Mouse (Mus musculus) erythroid progenitor cell, adult 5-6 weeks (primary cell): Measurements from ENCODE around the gene Dpf2. TPM values are rescaled to one million over a fixed set of nuclear protein-coding genes. Genes with fewer than 3 reads are reported as not detected.

ENCODE experiments used
- total RNA-seq, 2 experiments: library from RNA; stranded (forward) in 1 of 2; stranded (reverse) in 1 of 2; fragments of 150-400 nt in 1 of 2; fragments of 186-747, 209-891 nt in 1 of 2; gene quantifications; 2 replicates each; pipeline versions ENCODE4 v1.2.3 to v1.2.4; 2015 to 2017; ENCODE audit warnings: low replicate concordance in 2 of 2

The Dpf2 gene
- total RNA-seq, 2 experiments from 2014 or later, result 71.7 to 168 TPM

Other genes starting within 250 kb of the Dpf2 start
Only the 30 nearest of the 31 such genes appear.
- 12.2 and 13.7 TPM in 2 replicates for gene Map3k11, start 224.3 kb downstream of the Dpf2 start, total RNA-seq (2015; ENCODE audit: low replicate concordance)
- 9.4 and 14.1 TPM in 2 replicates for gene Map3k11, start 224.3 kb downstream of the Dpf2 start, total RNA-seq (2017; ENCODE audit: low replicate concordance)
- gene Pcnx3, start 224.1 kb downstream of the Dpf2 start, total RNA-seq (2015; ENCODE audit: low replicate concordance), result 31.4 and 61.3 TPM in 2 replicates
- 44.7 and 54.5 TPM in 2 replicates for gene Pcnx3, start 224.1 kb downstream of the Dpf2 start, total RNA-seq (2017; ENCODE audit: low replicate concordance)
- gene Kcnk7, start 208.6 kb downstream of the Dpf2 start, total RNA-seq (2015; ENCODE audit: low replicate concordance), result not detected in 2 replicates
- gene Kcnk7, start 208.6 kb downstream of the Dpf2 start, total RNA-seq (2017; ENCODE audit: low replicate concordance), result not detected in 2 replicates
- 176 and 250 TPM in 2 replicates for gene Ehbp1l1, start 186.7 kb downstream of the Dpf2 start, total RNA-seq (2015; ENCODE audit: low replicate concordance)
- 668 and 983 TPM in 2 replicates for gene Ehbp1l1, start 186.7 kb downstream of the Dpf2 start, total RNA-seq (2017; ENCODE audit: low replicate concordance)
- 67.9 and 77.8 TPM in 2 replicates for gene Fam89b, start 183.4 kb downstream of the Dpf2 start, total RNA-seq (2015; ENCODE audit: low replicate concordance)
- 18.7 and 41.5 TPM in 2 replicates for gene Fam89b, start 183.4 kb downstream of the Dpf2 start, total RNA-seq (2017; ENCODE audit: low replicate concordance)
- gene Ltbp3, start 172.1 kb downstream of the Dpf2 start, total RNA-seq (2015; ENCODE audit: low replicate concordance), result 2.5 and 10.1 TPM in 2 replicates
- gene Ltbp3, start 172.1 kb downstream of the Dpf2 start, total RNA-seq (2017; ENCODE audit: low replicate concordance), result 1.6 TPM in 1 of 2 replicates, not detected in the other
- gene Scyl1, start 141.6 kb downstream of the Dpf2 start, total RNA-seq (2015; ENCODE audit: low replicate concordance), result 18.4 and 24.1 TPM in 2 replicates
- 17.2 and 17.3 TPM in 2 replicates for gene Scyl1, start 141.6 kb downstream of the Dpf2 start, total RNA-seq (2017; ENCODE audit: low replicate concordance)
- gene Frmd8, start 37.7 kb downstream of the Dpf2 start, total RNA-seq (2015; ENCODE audit: low replicate concordance), result 3.6 and 9.2 TPM in 2 replicates
- 4.2 and 6.0 TPM in 2 replicates for gene Frmd8, start 37.7 kb downstream of the Dpf2 start, total RNA-seq (2017; ENCODE audit: low replicate concordance)
- gene Slc25a45, start 35.2 kb downstream of the Dpf2 start, total RNA-seq (2015; ENCODE audit: low replicate concordance), result 2.9 and 8.8 TPM in 2 replicates
- 7.2 and 7.8 TPM in 2 replicates for gene Slc25a45, start 35.2 kb downstream of the Dpf2 start, total RNA-seq (2017; ENCODE audit: low replicate concordance)
- 3.8 and 4.7 TPM in 2 replicates for gene Tigd3, start 18.9 kb downstream of the Dpf2 start, total RNA-seq (2015; ENCODE audit: low replicate concordance)
- gene Tigd3, start 18.9 kb downstream of the Dpf2 start, total RNA-seq (2017; ENCODE audit: low replicate concordance), result 8.2 and 9.4 TPM in 2 replicates
- gene Cdc42ep2, start 11.8 kb upstream of the Dpf2 start, total RNA-seq (2015; ENCODE audit: low replicate concordance), result 0.72 TPM in 1 of 2 replicates, not detected in the other
- gene Cdc42ep2, start 11.8 kb upstream of the Dpf2 start, total RNA-seq (2017; ENCODE audit: low replicate concordance), result not detected in 2 replicates
- 64.9 and 72.5 TPM in 2 replicates for gene Pola2, start 51.2 kb upstream of the Dpf2 start, total RNA-seq (2015; ENCODE audit: low replicate concordance)
- 55.1 and 71.9 TPM in 2 replicates for gene Pola2, start 51.2 kb upstream of the Dpf2 start, total RNA-seq (2017; ENCODE audit: low replicate concordance)
- not detected in 2 replicates for gene Slc22a20, start 73.1 kb upstream of the Dpf2 start, total RNA-seq (2015; ENCODE audit: low replicate concordance)
- gene Slc22a20, start 73.1 kb upstream of the Dpf2 start, total RNA-seq (2017; ENCODE audit: low replicate concordance), result not detected in 2 replicates
- 38.1 and 49.7 TPM in 2 replicates for gene Capn1, start 102.9 kb upstream of the Dpf2 start, total RNA-seq (2015; ENCODE audit: low replicate concordance)
- 63.8 and 64.3 TPM in 2 replicates for gene Capn1, start 102.9 kb upstream of the Dpf2 start, total RNA-seq (2017; ENCODE audit: low replicate concordance)
- 29.3 and 45.8 TPM in 2 replicates for gene Syvn1, start 133.6 kb upstream of the Dpf2 start, total RNA-seq (2015; ENCODE audit: low replicate concordance)
- 16.8 and 20.8 TPM in 2 replicates for gene Syvn1, start 133.6 kb upstream of the Dpf2 start, total RNA-seq (2017; ENCODE audit: low replicate concordance)
- gene Mrpl49, start 144.8 kb upstream of the Dpf2 start, total RNA-seq (2015; ENCODE audit: low replicate concordance), result 27.2 and 31.4 TPM in 2 replicates
- gene Mrpl49, start 144.8 kb upstream of the Dpf2 start, total RNA-seq (2017; ENCODE audit: low replicate concordance), result 13.0 and 40.8 TPM in 2 replicates
- 666 and 864 TPM in 2 replicates for gene Fau, start 144.8 kb upstream of the Dpf2 start, total RNA-seq (2015; ENCODE audit: low replicate concordance)
- 450 and 703 TPM in 2 replicates for gene Fau, start 144.8 kb upstream of the Dpf2 start, total RNA-seq (2017; ENCODE audit: low replicate concordance)
- gene Znhit2, start 148.2 kb upstream of the Dpf2 start, total RNA-seq (2015; ENCODE audit: low replicate concordance), result 5.9 and 7.2 TPM in 2 replicates
- gene Znhit2, start 148.2 kb upstream of the Dpf2 start, total RNA-seq (2017; ENCODE audit: low replicate concordance), result 3.0 and 5.7 TPM in 2 replicates
- 14.1 TPM in 1 of 2 replicates, not detected in the other for gene Tm7sf2, start 155.4 kb upstream of the Dpf2 start, total RNA-seq (2015; ENCODE audit: low replicate concordance)
- gene Tm7sf2, start 155.4 kb upstream of the Dpf2 start, total RNA-seq (2017; ENCODE audit: low replicate concordance), result 1.9 TPM in 1 of 2 replicates, not detected in the other
- gene Vps51, start 164.2 kb upstream of the Dpf2 start, total RNA-seq (2015; ENCODE audit: low replicate concordance), result 17.3 and 30.2 TPM in 2 replicates
- gene Vps51, start 164.2 kb upstream of the Dpf2 start, total RNA-seq (2017; ENCODE audit: low replicate concordance), result 10.5 and 10.9 TPM in 2 replicates
- gene Tmem262, start 167.0 kb upstream of the Dpf2 start, total RNA-seq (2015; ENCODE audit: low replicate concordance), result not detected in 2 replicates
- not detected in 2 replicates for gene Tmem262, start 167.0 kb upstream of the Dpf2 start, total RNA-seq (2017; ENCODE audit: low replicate concordance)
- gene Gm28374, start 169.2 kb upstream of the Dpf2 start, total RNA-seq (2015; ENCODE audit: low replicate concordance), result not detected in 2 replicates
- gene Gm28374, start 169.2 kb upstream of the Dpf2 start, total RNA-seq (2017; ENCODE audit: low replicate concordance), result not detected in 2 replicates
- 6.3 and 6.5 TPM in 2 replicates for gene Zfpl1, start 171.9 kb upstream of the Dpf2 start, total RNA-seq (2015; ENCODE audit: low replicate concordance)
- gene Zfpl1, start 171.9 kb upstream of the Dpf2 start, total RNA-seq (2017; ENCODE audit: low replicate concordance), result 20.0 and 23.5 TPM in 2 replicates
- 70.3 and 72.1 TPM in 2 replicates for gene Cdca5, start 172.0 kb upstream of the Dpf2 start, total RNA-seq (2015; ENCODE audit: low replicate concordance)
- 56.7 and 64.8 TPM in 2 replicates for gene Cdca5, start 172.0 kb upstream of the Dpf2 start, total RNA-seq (2017; ENCODE audit: low replicate concordance)
- 21.4 TPM in 1 of 2 replicates, not detected in the other for gene AC131692.1, start 181.4 kb upstream of the Dpf2 start, total RNA-seq (2015; ENCODE audit: low replicate concordance)
- 12.1 and 29.4 TPM in 2 replicates for gene AC131692.1, start 181.4 kb upstream of the Dpf2 start, total RNA-seq (2017; ENCODE audit: low replicate concordance)
- 14.7 and 15.9 TPM in 2 replicates for gene Naaladl1, start 192.8 kb upstream of the Dpf2 start, total RNA-seq (2015; ENCODE audit: low replicate concordance)
- 6.4 and 9.8 TPM in 2 replicates for gene Naaladl1, start 192.8 kb upstream of the Dpf2 start, total RNA-seq (2017; ENCODE audit: low replicate concordance)
- gene Sac3d1, start 205.6 kb upstream of the Dpf2 start, total RNA-seq (2015; ENCODE audit: low replicate concordance), result 2.5 and 5.9 TPM in 2 replicates
- 4.4 and 4.6 TPM in 2 replicates for gene Sac3d1, start 205.6 kb upstream of the Dpf2 start, total RNA-seq (2017; ENCODE audit: low replicate concordance)
- gene Snx15, start 215.3 kb upstream of the Dpf2 start, total RNA-seq (2015; ENCODE audit: low replicate concordance), result 52.8 and 61.6 TPM in 2 replicates
- gene Snx15, start 215.3 kb upstream of the Dpf2 start, total RNA-seq (2017; ENCODE audit: low replicate concordance), result 23.8 and 39.4 TPM in 2 replicates
- 2.5 and 7.1 TPM in 2 replicates for gene Batf2, start 228.0 kb upstream of the Dpf2 start, total RNA-seq (2015; ENCODE audit: low replicate concordance)
- 1.7 TPM in 1 of 2 replicates, not detected in the other for gene Batf2, start 228.0 kb upstream of the Dpf2 start, total RNA-seq (2017; ENCODE audit: low replicate concordance)
- 17.2 and 19.8 TPM in 2 replicates for gene Arl2, start 228.5 kb upstream of the Dpf2 start, total RNA-seq (2015; ENCODE audit: low replicate concordance)
- gene Arl2, start 228.5 kb upstream of the Dpf2 start, total RNA-seq (2017; ENCODE audit: low replicate concordance), result 9.4 and 17.3 TPM in 2 replicates